Mouse (Mus musculus): Measurements from ENCODE around the gene Ggta1. TPM values are rescaled to one million over a fixed set of nuclear protein-coding genes. Genes with fewer than 3 reads are reported as not detected.

Gene Ggta1
- polyA plus RNA-seq, 1 experiment from 2014 or later: 4.9 TPM

GRCm38 (mm10) chr2:35423711-35424339, 39.2 kb downstream of the Ggta1 start:
- no peak for ATAC-seq (ENCODE audit: low FRiP score)
- Histone ChIP-seq H3K4me1 (no peaks in the 10 kb centered on the region), H3K36me3 (replicated peaks) (no peaks in the 10 kb centered on the region), H3K4me3 (replicated peaks) (no peak overlapping the region), H3K4me2 (no peak overlapping the region), H3K9me3 (0 out of 2 replicates have a peak, but pooled peaks cover 3% of the 10 kb centered on the region), H3K9ac (no peak overlapping the region), H3K27me3 (no peaks in the 10 kb centered on the region), H3K27ac (no peak overlapping the region)
- 85% methylated on average over 1 of the region's 1 CpGs for WGBS

- Histone ChIP-seq H3K36me3 (replicated peaks) (no peaks in the 10 kb centered on the region), H3K4me3 (replicated peaks) (no peak overlapping the region), H3K4me1 (no peaks in the 10 kb centered on the region), H3K27ac (no peak overlapping the region), H3K9me3 (0 out of 2 replicates have a peak, but pooled peaks cover 3% of the 10 kb centered on the region), H3K27me3 (no peaks in the 10 kb centered on the region), H3K9ac (no peak overlapping the region), H3K4me2 (no peak overlapping the region)
- 86% methylated on average over 3 of the region's 3 CpGs for WGBS
- ATAC-seq (ENCODE audit: low FRiP score): no peak
Observed at GRCm38 (mm10) chr2:35422384-35422783, 40.6 kb downstream of the Ggta1 start.

GRCm38 (mm10) chr2:35420681-35421080, 42.4 kb downstream of the Ggta1 start:
- Histone ChIP-seq H3K36me3 (replicated peaks) (no peaks in the 10 kb centered on the region), H3K9ac (no peak overlapping the region), H3K4me3 (replicated peaks) (no peak overlapping the region), H3K4me1 (no peaks in the 10 kb centered on the region), H3K9me3 (0 out of 2 replicates have a peak, but pooled peaks cover 3% of the 10 kb centered on the region), H3K27ac (no peak overlapping the region), H3K27me3 (no peaks in the 10 kb centered on the region), H3K4me2 (no peak overlapping the region)
- WGBS: 91% methylated on average over 1 of the region's 1 CpGs
- no peak for ATAC-seq (ENCODE audit: low FRiP score)

- Histone ChIP-seq H3K27ac (no peak overlapping the region), H3K9ac (no peak overlapping the region), H3K9me3 (0 out of 2 replicates have a peak, but pooled peaks cover 3% of the 10 kb centered on the region), H3K4me2 (no peak overlapping the region), H3K27me3 (no peaks in the 10 kb centered on the region), H3K36me3 (replicated peaks) (no peaks in the 10 kb centered on the region), H3K4me1 (no peaks in the 10 kb centered on the region), H3K4me3 (replicated peaks) (no peak overlapping the region)
- ATAC-seq (ENCODE audit: low FRiP score): no peak
- 91% methylated on average over 2 of the region's 2 CpGs for WGBS
Observed at GRCm38 (mm10) chr2:35419671-35420070, 43.4 kb downstream of the Ggta1 start.

GRCm38 (mm10) chr2:35419243-35419642, 43.8 kb downstream of the Ggta1 start:
- no peaks in the 10 kb centered on the region for H3K4me1 ChIP-seq
- no peak for ATAC-seq (ENCODE audit: low FRiP score)
- 80% methylated on average over 4 of the region's 4 CpGs for WGBS
- 0 out of 2 replicates have a peak, but pooled peaks cover 3% of the 10 kb centered on the region for H3K9me3 ChIP-seq
- no peak overlapping the region for H3K9ac ChIP-seq
- H3K27ac ChIP-seq: no peak overlapping the region
- H3K36me3 ChIP-seq (replicated peaks): no peaks in the 10 kb centered on the region
- no peaks in the 10 kb centered on the region for H3K27me3 ChIP-seq
- H3K4me2 ChIP-seq: no peak overlapping the region
- no peak overlapping the region for H3K4me3 ChIP-seq (replicated peaks)

- no peak overlapping the region for H3K4me3 ChIP-seq (replicated peaks)
Observed at GRCm38 (mm10) chr2:35417231-35417630, 45.8 kb downstream of the Ggta1 start.

GRCm38 (mm10) chr2:35416473-35416872, 46.6 kb downstream of the Ggta1 start:
- WGBS: 86% methylated on average over 6 of the region's 6 CpGs
- Histone ChIP-seq H3K9ac (no peak overlapping the region), H3K36me3 (replicated peaks) (no peaks in the 10 kb centered on the region), H3K4me1 (no peaks in the 10 kb centered on the region), H3K27ac (no peak overlapping the region), H3K4me2 (no peak overlapping the region), H3K27me3 (no peaks in the 10 kb centered on the region), H3K9me3 (0 out of 2 replicates have a peak, but pooled peaks cover 3% of the 10 kb centered on the region), H3K4me3 (replicated peaks) (no peak overlapping the region)
- ATAC-seq (ENCODE audit: low FRiP score): no peak

More at GRCm38 (mm10) chr2:35417231-35417630, 45.8 kb downstream of the Ggta1 start:
- 86% methylated on average over 1 of the region's 1 CpGs for WGBS
- H3K27ac ChIP-seq: no peak overlapping the region
- no peak overlapping the region for H3K4me2 ChIP-seq
- H3K9me3 ChIP-seq: 0 out of 2 replicates have a peak, but pooled peaks cover 3% of the 10 kb centered on the region
- no peaks in the 10 kb centered on the region for H3K4me1 ChIP-seq
- no peak overlapping the region for H3K9ac ChIP-seq
- no peaks in the 10 kb centered on the region for H3K36me3 ChIP-seq (replicated peaks)
- H3K27me3 ChIP-seq: no peaks in the 10 kb centered on the region
- ATAC-seq (ENCODE audit: low FRiP score): no peak

GRCm38 (mm10) chr2:35412810-35413209, 50.2 kb downstream of the Ggta1 start:
- no peak overlapping the region for H3K4me2 ChIP-seq
- no peaks in the 10 kb centered on the region for H3K9me3 ChIP-seq
- H3K4me3 ChIP-seq (replicated peaks): no peak overlapping the region
- 95% methylated on average over 3 of the region's 3 CpGs for WGBS
- no peaks in the 10 kb centered on the region for H3K27me3 ChIP-seq
- no peaks in the 10 kb centered on the region for H3K36me3 ChIP-seq (replicated peaks)
- H3K4me1 ChIP-seq: no peaks in the 10 kb centered on the region
- H3K9ac ChIP-seq: no peak overlapping the region
- no peak overlapping the region for H3K27ac ChIP-seq
- ATAC-seq (ENCODE audit: low FRiP score): no peak

GRCm38 (mm10) chr2:35412246-35412645, 50.8 kb downstream of the Ggta1 start:
- no peak overlapping the region for H3K4me3 ChIP-seq (replicated peaks)
- no peaks in the 10 kb centered on the region for H3K27me3 ChIP-seq
- no peak overlapping the region for H3K9ac ChIP-seq
- no peaks in the 10 kb centered on the region for H3K9me3 ChIP-seq
- ATAC-seq (ENCODE audit: low FRiP score): no peak
- H3K27ac ChIP-seq: no peak overlapping the region
- 83% methylated on average over 2 of the region's 2 CpGs for WGBS
- no peaks in the 10 kb centered on the region for H3K36me3 ChIP-seq (replicated peaks)
- no peaks in the 10 kb centered on the region for H3K4me1 ChIP-seq
- H3K4me2 ChIP-seq: no peak overlapping the region

- Histone ChIP-seq H3K4me1 (no peaks in the 10 kb centered on the region), H3K36me3 (replicated peaks) (no peaks in the 10 kb centered on the region), H3K4me3 (replicated peaks) (no peak overlapping the region), H3K4me2 (no peak overlapping the region), H3K9ac (no peak overlapping the region), H3K27ac (no peak overlapping the region), H3K9me3 (no peaks in the 10 kb centered on the region), H3K27me3 (no peaks in the 10 kb centered on the region)
- WGBS: 84% methylated on average over 10 of the region's 10 CpGs
- no peak for ATAC-seq (ENCODE audit: low FRiP score)
Observed at GRCm38 (mm10) chr2:35411640-35412190, 51.3 kb downstream of the Ggta1 start.

GRCm38 (mm10) chr2:35409466-35409865, 53.6 kb downstream of the Ggta1 start:
- Histone ChIP-seq H3K9ac (no peak overlapping the region), H3K27ac (no peak overlapping the region), H3K36me3 (replicated peaks) (no peaks in the 10 kb centered on the region), H3K4me1 (no peaks in the 10 kb centered on the region), H3K4me3 (replicated peaks) (no peak overlapping the region), H3K27me3 (no peaks in the 10 kb centered on the region), H3K9me3 (no peaks in the 10 kb centered on the region), H3K4me2 (no peak overlapping the region)
- no peak for ATAC-seq (ENCODE audit: low FRiP score)
- WGBS: 87% methylated on average over 6 of the region's 6 CpGs

- Histone ChIP-seq H3K9me3 (no peaks in the 10 kb centered on the region), H3K4me1 (no peaks in the 10 kb centered on the region), H3K27me3 (no peaks in the 10 kb centered on the region), H3K4me3 (replicated peaks) (no peak overlapping the region), H3K4me2 (no peak overlapping the region), H3K27ac (no peak overlapping the region), H3K9ac (no peak overlapping the region), H3K36me3 (replicated peaks) (no peaks in the 10 kb centered on the region)
- WGBS: 75% methylated on average over 5 of the region's 5 CpGs
- no peak for ATAC-seq (ENCODE audit: low FRiP score)
Observed at GRCm38 (mm10) chr2:35408409-35409110, 54.5 kb downstream of the Ggta1 start.

All from forebrain, embryonic 12.5 days (tissue).